Mouse (Mus musculus) leukemia stem cell, adult 10-12 weeks (primary cell): ENCODE measurements around the gene Itga4. TPM values are rescaled to one million over a fixed set of nuclear protein-coding genes. Genes with fewer than 3 reads are reported as not detected.

Experiments used
- polyA plus RNA-seq: library from polyadenylated mRNA; stranded (reverse); fragments of >175 nt; gene quantifications from 2 replicates; pipeline ENCODE4 v1.2.3, GENCODE M21; 2012; ENCODE audit warnings: low replicate concordance

Gene Itga4
- polyA plus RNA-seq: 17.7 and 34.1 TPM in 2 replicates

DNA sequence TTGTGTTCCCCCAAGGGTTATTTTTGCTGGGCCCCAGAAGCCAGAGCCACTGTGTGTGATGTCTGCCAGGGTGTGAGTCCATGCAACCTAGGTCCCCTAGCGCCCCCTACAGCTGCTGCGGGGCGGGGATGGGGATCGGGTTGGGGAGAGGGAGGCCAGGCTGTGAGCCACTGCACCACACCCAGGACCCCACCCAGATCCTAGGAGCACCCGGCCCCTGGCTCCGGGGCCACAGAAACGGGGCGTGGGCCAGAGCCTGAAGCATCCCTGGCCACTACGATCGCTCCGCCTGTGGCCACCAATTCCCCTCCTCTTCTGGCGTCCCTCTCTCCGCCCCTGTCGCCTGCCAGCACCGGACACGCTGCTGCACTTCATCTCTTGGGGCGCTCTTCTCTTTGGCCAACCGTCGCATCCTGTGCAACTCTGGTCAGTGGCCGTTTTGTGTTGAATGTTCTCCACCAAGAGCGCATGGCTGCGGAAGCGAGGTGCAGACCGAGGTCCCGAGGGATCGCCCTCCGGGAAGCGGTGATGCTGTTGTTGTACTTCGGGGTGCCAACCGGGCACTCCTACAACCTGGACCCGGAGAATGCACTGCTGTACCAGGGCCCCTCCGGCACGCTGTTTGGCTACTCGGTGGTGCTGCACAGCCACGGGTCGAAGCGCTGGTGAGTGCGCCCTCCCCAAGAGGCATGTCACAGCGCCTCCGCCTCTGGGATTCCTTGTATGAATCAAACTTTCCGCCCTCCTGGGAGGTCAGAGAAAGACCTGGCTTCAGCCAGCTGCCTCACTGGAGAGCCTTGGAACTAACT is at the start of gene Itga4:
Itga4 (plus strand) TSS at position 235 of the 809 bp plus-strand sequence.

Other genes starting within 250 kb of the Itga4 start
- gene Neurod1, start 201.3 kb downstream of the Itga4 start, polyA plus RNA-seq: not detected in 2 replicates
- gene Cerkl, start 201.4 kb downstream of the Itga4 start, polyA plus RNA-seq: 0.82 and 1.2 TPM in 2 replicates